Mouse (Mus musculus) embryonic facial prominence, embryonic 12.5 days (tissue): ENCODE measurements at regions not wholly inside any gene's neighbourhood (a gene's known extent, or its start where the extent isn't known, plus 50 kb on each side); places are given as distances from the start of the nearest gene placed in this dataset.

Experiments
- ATAC-seq: fragments of 200-750 bp; cut with Nextera tagmentation; 2 replicates; pipeline ENCODE4 v1.8.0; 2017; ENCODE audit not compliant: insufficient number of reproducible peaks, insufficient read depth, low FRiP score, low TSS enrichment
- H3K27ac ChIP-seq: fragments of 300-500 bp; sonication (generic); 2 replicates; pipeline ENCODE4 v1.5.1; 2016; ENCODE audit warnings: mild to moderate bottlenecking
- H3K27me3 ChIP-seq: fragments of 300-500 bp; sonication (generic); 2 replicates; pipeline ENCODE4 v1.6.1; 2016; ENCODE audit warnings: mild to moderate bottlenecking, moderate library complexity
- H3K36me3 ChIP-seq: fragments of 300-500 bp; sonication (generic); 2 replicates; pipeline ENCODE4 v1.6.1; 2016; ENCODE audit warnings: mild to moderate bottlenecking
- H3K4me1 ChIP-seq: fragments of 300-500 bp; sonication (generic); 2 replicates; pipeline ENCODE4 v1.6.1; 2016
- H3K4me2 ChIP-seq: fragments of 300-500 bp; sonication (generic); replicated peaks from 2 replicates; pipeline ENCODE4 v1.6.1; 2016; ENCODE audit warnings: mild to moderate bottlenecking, moderate library complexity
- H3K4me3 ChIP-seq: fragments of 300-500 bp; sonication (generic); 2 replicates; pipeline ENCODE4 v1.5.1; 2016; ENCODE audit warnings: mild to moderate bottlenecking
- H3K9ac ChIP-seq: fragments of 300-500 bp; sonication (generic); 2 replicates; pipeline ENCODE4 v1.6.1; 2016; ENCODE audit warnings: mild to moderate bottlenecking, moderate library complexity
- H3K9me3 ChIP-seq: fragments of 300-500 bp; sonication (generic); 2 replicates; pipeline ENCODE4 v1.6.1; 2016; ENCODE audit warnings: mild to moderate bottlenecking, moderate library complexity
- WGBS: fragments of 180-500 bp; shearing (Covaris S2); methylation state at CpG from one replicate; pipeline ENCODE4 v1.1.7; 2016; 5-methylcytosine and 5-hydroxymethylcytosine counted together

- ATAC-seq = no peak
- no peaks in the 10 kb centered on the region for H3K4me1 ChIP-seq
- no peaks in the 10 kb centered on the region for H3K27me3 ChIP-seq
- no peaks in the 10 kb centered on the region for H3K36me3 ChIP-seq
- 72% methylated on average over 5 of the region's 5 CpGs for WGBS
- no peak overlapping the region for H3K9ac ChIP-seq
- H3K4me2 ChIP-seq = no peak overlapping the region
- peaks cover 4% of the 10 kb centered on the region; the same call in 1 of the 2 replicates for H3K9me3 ChIP-seq
- H3K4me3 ChIP-seq = no peak overlapping the region
- no peak overlapping the region for H3K27ac ChIP-seq
Observed at GRCm38 (mm10) chr14:47863067-47863466, 214.8 kb downstream of the Ktn1 start.

GRCm38 (mm10) chr14:47863701-47864100 lies 215.5 kb downstream of the Ktn1 start:
- Histone ChIP-seq H3K4me2 (no peak overlapping the region), H3K9me3 (peaks cover 4% of the 10 kb centered on the region; the same call in 1 of the 2 replicates), H3K36me3 (no peaks in the 10 kb centered on the region), H3K27me3 (no peaks in the 10 kb centered on the region), H3K9ac (no peak overlapping the region), H3K27ac (no peak overlapping the region), H3K4me3 (no peak overlapping the region), H3K4me1 (no peaks in the 10 kb centered on the region)
- ATAC-seq = no peak
- 84% methylated on average over 6 of the region's 6 CpGs for WGBS

GRCm38 (mm10) chr14:47867017-47867416 lies 218.8 kb downstream of the Ktn1 start:
- WGBS = 90% methylated on average over 2 of the region's 2 CpGs
- no peak overlapping the region for H3K27ac ChIP-seq
- H3K9ac ChIP-seq = no peak overlapping the region
- H3K36me3 ChIP-seq = no peaks in the 10 kb centered on the region
- no peak for ATAC-seq
- no peak overlapping the region for H3K4me2 ChIP-seq
- no peaks in the 10 kb centered on the region for H3K4me1 ChIP-seq
- H3K4me3 ChIP-seq = no peak overlapping the region
- no peaks in the 10 kb centered on the region for H3K27me3 ChIP-seq
- peaks cover under 1% of the 10 kb centered on the region; the same call in 1 of the 2 replicates for H3K9me3 ChIP-seq

GRCm38 (mm10) chr14:47868258-47868780 lies 220.1 kb downstream of the Ktn1 start:
- H3K4me3 ChIP-seq = no peak overlapping the region
- 74% methylated on average over 3 of the region's 3 CpGs for WGBS
- H3K4me2 ChIP-seq = no peak overlapping the region
- no peaks in the 10 kb centered on the region for H3K9me3 ChIP-seq
- no peak overlapping the region for H3K27ac ChIP-seq
- no peak overlapping the region for H3K9ac ChIP-seq
- no peak for ATAC-seq
- no peaks in the 10 kb centered on the region for H3K4me1 ChIP-seq
- H3K27me3 ChIP-seq = no peaks in the 10 kb centered on the region
- H3K36me3 ChIP-seq = no peaks in the 10 kb centered on the region

- Histone ChIP-seq H3K4me1 (no peaks in the 10 kb centered on the region), H3K27me3 (no peaks in the 10 kb centered on the region), H3K27ac (no peak overlapping the region), H3K9ac (no peak overlapping the region), H3K36me3 (no peaks in the 10 kb centered on the region), H3K9me3 (no peaks in the 10 kb centered on the region), H3K4me2 (no peak overlapping the region), H3K4me3 (no peak overlapping the region)
- 52% methylated on average over 5 of the region's 5 CpGs for WGBS
- ATAC-seq = no peak
Observed at GRCm38 (mm10) chr14:47876585-47876984, 228.3 kb downstream of the Ktn1 start.

- H3K9ac ChIP-seq = no peak overlapping the region
- H3K9me3 ChIP-seq = no peaks in the 10 kb centered on the region
- H3K27me3 ChIP-seq = no peaks in the 10 kb centered on the region
- H3K27ac ChIP-seq = no peak overlapping the region
- no peak for ATAC-seq
- H3K4me1 ChIP-seq = no peaks in the 10 kb centered on the region
- no peak overlapping the region for H3K4me3 ChIP-seq
- no peak overlapping the region for H3K4me2 ChIP-seq
- 98% methylated on average over 3 of the region's 3 CpGs for WGBS
- H3K36me3 ChIP-seq = no peaks in the 10 kb centered on the region
Observed at GRCm38 (mm10) chr14:47877167-47877566, 228.9 kb downstream of the Ktn1 start.

- Histone ChIP-seq H3K4me3 (no peak overlapping the region), H3K27me3 (no peaks in the 10 kb centered on the region), H3K27ac (no peak overlapping the region), H3K36me3 (no peaks in the 10 kb centered on the region), H3K9ac (no peak overlapping the region), H3K4me1 (no peaks in the 10 kb centered on the region), H3K4me2 (no peak overlapping the region), H3K9me3 (no peaks in the 10 kb centered on the region)
- ATAC-seq = no peak
- 90% methylated on average over 5 of the region's 5 CpGs for WGBS
Observed at GRCm38 (mm10) chr14:47877771-47878443, 229.7 kb downstream of the Ktn1 start.

- Histone ChIP-seq H3K4me3 (no peak overlapping the region), H3K4me2 (no peak overlapping the region), H3K9me3 (no peaks in the 10 kb centered on the region), H3K4me1 (no peaks in the 10 kb centered on the region), H3K27me3 (no peaks in the 10 kb centered on the region; the same call in 1 of the 2 replicates), H3K27ac (no peak overlapping the region), H3K36me3 (no peaks in the 10 kb centered on the region), H3K9ac (no peak overlapping the region)
- 75% methylated on average over 3 of the region's 3 CpGs for WGBS
- ATAC-seq = no peak
Observed at GRCm38 (mm10) chr14:47885326-47885725, 235.3 kb upstream of the Peli2 start.

GRCm38 (mm10) chr14:47890251-47891198 lies 230.1 kb upstream of the Peli2 start:
- H3K9me3 ChIP-seq = no peaks in the 10 kb centered on the region
- H3K4me3 ChIP-seq = no peak overlapping the region
- H3K36me3 ChIP-seq = no peaks in the 10 kb centered on the region
- WGBS = 64% methylated on average over 9 of the region's 9 CpGs
- no peak overlapping the region for H3K4me2 ChIP-seq
- no peak overlapping the region for H3K27ac ChIP-seq
- no peak for ATAC-seq
- H3K27me3 ChIP-seq = no peaks in the 10 kb centered on the region; the same call in 1 of the 2 replicates
- H3K4me1 ChIP-seq = no peaks in the 10 kb centered on the region
- H3K9ac ChIP-seq = no peak overlapping the region

GRCm38 (mm10) chr14:47896581-47896980 lies 224.0 kb upstream of the Peli2 start:
- no peak for ATAC-seq
- Histone ChIP-seq H3K4me3 (no peak overlapping the region), H3K27me3 (no peaks in the 10 kb centered on the region), H3K36me3 (no peaks in the 10 kb centered on the region), H3K4me2 (no peak overlapping the region), H3K9me3 (no peaks in the 10 kb centered on the region), H3K4me1 (no peaks in the 10 kb centered on the region), H3K27ac (no peak overlapping the region), H3K9ac (no peak overlapping the region)
- WGBS = 86% methylated on average over 3 of the region's 3 CpGs

GRCm38 (mm10) chr14:47897907-47898530 lies 222.6 kb upstream of the Peli2 start:
- Histone ChIP-seq H3K9me3 (no peaks in the 10 kb centered on the region), H3K4me1 (no peaks in the 10 kb centered on the region), H3K36me3 (no peaks in the 10 kb centered on the region), H3K27me3 (no peaks in the 10 kb centered on the region), H3K4me2 (no peak overlapping the region), H3K4me3 (no peak overlapping the region), H3K9ac (no peak overlapping the region), H3K27ac (no peak overlapping the region)
- no peak for ATAC-seq
- 85% methylated on average over 5 of the region's 5 CpGs for WGBS
